Mouse (Mus musculus): ENCODE data around the gene Akr1c19.
"Not testable (repeated sequence)": the region's sequence is repeated elsewhere in the genome, so short reads cannot be mapped to it uniquely, and the experiment has no call there.

Gene Akr1c19

DNA sequence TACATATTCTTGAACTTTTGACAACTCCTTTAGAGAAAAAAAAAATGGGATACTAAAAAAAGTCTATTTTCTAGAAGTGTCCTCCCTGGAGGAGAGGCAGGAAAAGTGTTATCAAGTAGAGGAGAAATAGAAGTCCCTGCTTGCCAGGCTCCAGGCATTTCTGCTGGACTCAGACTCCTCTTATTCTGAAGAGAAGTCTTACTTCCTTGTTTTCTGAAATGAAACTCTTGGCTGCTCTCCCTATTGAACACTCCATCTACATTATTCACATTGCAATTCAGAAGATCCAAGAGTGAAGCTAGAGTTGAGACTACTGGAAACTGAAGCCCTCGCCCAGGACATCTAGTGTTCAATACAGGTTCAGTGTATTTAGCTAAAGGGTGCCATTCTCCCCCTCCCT lies at the start of gene Akr1c19:
Akr1c19 (plus strand) TSS at position 260 of the 400 bp plus-strand sequence.
- DNase-seq: no peak

DNA sequence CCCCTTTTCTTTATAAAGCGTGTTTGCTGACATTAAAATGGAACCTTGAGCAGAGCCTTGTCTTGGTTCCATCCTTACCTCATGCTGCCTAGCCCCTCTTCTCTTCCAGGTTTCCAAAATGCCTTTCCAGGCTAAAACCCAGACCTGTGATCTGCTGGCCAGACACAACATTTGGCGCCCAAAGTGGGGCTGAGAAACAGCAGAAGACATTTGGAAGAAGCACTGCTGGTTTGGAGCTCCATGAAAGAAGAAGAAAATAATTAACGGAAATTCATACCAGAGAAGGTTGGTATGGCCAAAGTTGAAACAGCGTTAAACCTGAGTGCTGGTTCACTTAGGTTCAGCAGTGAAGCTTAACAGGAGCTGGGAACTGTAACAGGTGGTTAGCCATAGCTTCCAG lies 47.2 kb upstream of the Akr1c19 start:
- DNase-seq: not testable (repeated sequence)

DNA sequence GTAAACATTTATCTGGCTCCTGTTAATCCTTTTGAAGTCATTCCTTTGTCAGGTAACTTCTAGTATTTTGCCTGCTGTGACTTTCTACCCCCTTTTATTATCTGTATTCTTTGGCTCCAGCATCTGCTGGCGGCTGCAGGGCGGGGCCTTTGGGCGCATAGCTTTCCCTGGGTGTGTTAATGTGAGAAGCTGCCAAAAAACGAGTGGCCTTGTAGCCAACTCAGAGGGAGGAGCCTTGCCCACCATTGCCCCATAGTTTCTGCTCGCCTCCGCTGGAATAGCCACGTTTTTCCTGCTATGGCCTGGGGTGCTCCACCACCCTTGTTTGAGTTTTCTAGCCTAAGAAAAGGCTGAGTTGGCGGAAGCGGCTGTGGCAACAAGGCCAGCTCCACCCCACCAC lies 45.4 kb upstream of the Akr1c19 start:
- no peak for DNase-seq

DNA sequence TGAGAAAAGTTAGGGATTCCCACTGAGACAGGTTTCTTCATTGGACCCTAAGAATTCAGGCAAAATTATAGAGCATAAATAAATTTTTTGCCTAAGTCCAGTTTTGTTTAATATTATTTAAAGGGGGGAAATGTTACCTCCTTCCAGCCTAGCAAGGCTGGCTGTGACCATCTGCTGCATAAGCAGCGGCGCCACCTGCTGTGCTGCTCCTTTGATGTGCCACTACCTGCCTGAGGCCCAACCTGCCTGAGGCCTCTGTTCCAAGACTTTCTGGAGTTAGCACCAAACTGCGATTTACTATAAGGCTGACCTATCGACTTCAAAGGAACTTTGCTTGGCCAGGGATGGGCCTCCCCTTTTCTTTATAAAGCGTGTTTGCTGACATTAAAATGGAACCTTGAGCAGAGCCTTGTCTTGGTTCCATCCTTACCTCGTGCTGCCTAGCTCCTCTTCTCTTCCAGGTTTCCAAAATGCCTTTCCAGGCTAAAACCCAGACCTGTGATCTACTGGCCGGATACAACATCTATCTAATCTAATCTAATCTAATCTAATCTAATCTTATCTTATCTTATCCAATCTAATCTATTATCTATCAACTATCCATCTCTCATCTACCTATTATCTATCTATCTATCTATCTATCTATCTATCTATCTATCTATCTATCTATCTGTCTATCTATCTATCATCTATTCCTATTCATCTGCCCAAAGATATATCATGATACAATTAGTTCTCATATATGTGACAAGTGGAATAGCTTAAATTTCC lies 41.7 kb upstream of the Akr1c19 start:
- DNase-seq: not testable (repeated sequence)

DNA sequence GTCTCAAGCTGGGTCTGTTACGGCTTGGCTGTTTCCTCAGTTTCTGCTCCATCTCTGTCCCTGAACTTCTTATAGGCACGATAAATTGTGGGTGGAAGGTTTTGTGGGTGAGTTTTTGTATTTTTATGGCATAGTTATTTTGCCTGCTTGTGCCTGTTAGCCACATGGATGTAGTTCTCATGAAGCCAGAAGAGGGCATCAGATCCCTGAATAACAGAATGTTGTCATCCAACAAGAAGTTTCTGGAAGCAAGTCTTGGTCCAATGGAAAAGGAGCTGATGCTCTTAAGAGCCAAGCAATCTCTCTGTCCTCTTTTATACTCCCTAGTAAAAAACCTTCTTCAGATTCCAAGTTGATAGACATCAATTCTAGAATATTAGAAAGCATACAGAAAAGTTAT lies 40.3 kb upstream of the Akr1c19 start:
- DNase-seq: no peak

DNA sequence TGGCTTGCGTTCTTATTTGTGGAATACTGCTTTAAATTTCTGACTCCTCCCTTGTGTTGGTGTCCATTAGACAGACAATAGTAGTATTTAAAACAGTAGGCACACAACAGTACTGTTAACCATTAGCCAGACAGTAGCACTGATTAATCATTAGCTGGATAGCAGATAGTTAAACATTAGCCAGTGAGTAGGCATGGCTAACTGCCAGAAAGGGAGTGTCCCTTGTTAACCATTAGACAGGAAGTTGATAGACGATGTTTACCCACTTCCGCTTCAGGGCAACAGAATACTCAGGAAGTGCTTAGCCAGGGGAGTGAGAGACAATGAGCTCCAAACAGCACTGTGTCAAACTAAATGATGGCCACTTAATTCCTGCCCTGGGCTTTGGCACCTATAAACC lies 37.6 kb upstream of the Akr1c19 start, which contains the start of gene Akr1c13:
Akr1c13 (plus strand) TSS at position 247 of the 400 bp plus-strand sequence.
- DNase-seq: peak in 1 of 2 experiments; percentile 11

DNA sequence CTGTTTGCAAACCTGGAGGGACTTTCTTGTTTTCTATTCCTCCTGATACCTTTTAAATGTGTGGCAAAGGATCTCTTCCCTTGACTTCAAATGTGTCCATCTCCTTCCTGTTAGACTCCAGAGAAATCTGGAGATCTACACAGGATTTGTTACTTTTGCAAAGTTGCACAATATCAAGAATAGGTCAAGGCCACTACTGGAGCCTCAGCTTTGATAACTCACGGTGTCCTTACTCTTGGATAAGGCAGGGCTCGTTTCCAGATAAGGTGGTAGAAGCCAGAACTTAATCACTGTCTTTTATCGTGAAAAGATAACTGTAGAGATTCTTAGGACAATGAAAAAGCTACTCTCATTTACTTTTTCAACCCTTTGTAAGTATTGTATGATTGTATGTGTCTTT lies 36.0 kb upstream of the Akr1c19 start:
- DNase-seq: no peak

DNA sequence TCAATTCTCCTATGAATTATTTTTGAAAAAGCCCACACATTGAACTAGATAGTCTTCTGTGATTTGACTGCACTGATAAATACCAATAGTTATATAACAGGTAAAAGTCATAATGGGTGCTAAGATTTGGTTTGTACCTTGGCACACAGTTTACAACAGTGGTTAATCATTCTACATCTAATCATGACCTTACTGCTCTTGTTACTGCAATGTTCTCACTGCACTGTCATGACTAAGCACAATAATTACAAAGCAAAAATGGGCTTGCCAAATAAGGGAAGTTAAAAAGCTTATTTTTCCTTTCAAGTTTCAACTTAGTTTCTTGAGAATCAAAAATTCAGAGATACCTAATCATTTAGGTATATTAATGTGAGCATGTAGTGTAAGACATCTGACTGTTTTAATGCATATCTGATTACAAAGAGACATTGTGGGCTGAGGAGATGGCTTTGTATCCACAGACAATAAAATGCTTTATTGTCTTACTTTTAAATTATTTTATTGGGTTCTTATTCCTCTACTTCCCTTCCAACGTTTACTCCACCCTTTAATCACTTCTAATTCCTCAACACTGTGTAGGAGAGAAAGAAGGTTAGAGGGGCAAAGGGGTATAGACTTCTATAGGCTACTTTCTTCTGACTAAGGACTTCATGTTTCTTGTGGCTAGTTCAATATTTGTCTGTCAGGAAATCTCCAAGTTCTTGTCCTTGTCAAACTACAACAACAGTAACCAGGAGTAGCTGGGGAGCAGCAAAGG lies 22.2 kb upstream of the Akr1c19 start:
- DNase-seq: no peak

DNA sequence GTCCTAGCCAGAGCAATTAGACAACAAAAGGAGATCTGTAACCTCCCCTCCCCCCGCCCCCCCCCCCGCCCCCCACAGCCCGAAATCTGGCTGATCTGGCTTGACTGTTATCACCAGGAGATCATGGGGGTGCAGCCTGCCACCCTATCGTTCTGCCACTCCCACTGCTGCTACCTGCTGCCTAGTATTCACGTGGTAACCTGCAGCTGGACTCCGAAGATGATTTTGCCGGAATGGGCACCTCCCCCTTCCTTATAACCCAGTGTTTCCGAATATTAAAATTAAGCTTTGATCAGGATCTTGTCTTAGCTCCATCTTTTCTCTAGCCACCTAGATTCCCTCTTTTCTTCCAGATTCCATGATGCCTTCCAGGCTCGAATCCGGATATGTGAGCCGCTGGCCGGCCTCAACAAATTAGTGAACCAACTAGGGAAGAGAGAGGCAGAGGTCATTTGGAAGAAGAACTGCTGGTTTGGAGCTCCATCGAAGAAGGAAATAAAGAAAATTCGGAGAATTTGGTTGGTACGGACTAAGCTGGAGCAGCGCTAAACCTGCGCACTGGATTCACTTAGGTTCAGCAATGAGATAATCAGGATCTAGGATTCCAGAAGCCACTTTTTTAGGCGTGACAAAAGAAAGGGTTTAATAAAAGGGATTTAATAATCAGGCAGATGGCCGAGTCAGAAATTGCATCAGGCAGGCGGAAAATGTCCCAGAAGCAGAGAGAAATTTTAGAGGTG lies 16.8 kb upstream of the Akr1c19 start:
- DNase-seq: no peak

DNA sequence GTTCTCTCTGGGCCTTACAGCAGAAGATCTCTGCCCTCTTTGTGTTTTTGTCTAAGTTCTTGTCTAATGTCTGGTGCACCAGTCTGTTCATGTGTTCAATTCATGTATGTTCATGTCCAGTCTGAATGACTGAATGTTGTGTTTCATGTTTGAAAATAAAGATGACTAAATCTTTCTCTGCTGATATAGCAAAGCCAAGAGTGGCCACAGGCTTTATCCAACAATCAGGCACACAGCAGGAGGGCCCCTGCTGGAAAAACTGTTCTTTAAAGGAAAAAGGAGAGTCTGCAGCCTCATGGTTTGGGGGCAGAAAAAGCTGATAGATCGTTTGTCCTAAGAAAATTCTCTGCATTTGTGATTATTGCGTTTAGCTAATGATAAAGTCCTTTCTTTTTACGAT lies 16.2 kb upstream of the Akr1c19 start:
- DNase-seq: no peak

DNA sequence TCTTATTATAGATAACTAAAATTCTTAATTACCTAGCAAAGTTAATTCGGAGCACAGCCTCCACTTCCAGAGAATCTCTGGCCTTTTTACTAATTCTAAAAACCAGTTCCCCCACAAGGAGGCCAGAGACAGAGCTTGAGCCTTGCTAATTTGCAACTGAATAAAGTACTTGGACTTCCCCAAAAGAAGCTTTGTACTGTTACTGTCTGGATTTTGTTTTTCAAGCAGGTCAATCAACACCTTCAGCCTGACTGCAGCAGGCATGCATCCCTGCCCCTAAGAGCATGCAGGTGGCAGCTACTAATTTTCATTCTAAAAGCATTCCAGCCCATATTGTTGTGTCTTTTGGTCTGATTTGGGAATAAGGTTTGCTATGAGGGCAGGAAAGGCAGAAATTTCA lies 13.0 kb upstream of the Akr1c19 start:
- not testable (repeated sequence) for DNase-seq

DNA sequence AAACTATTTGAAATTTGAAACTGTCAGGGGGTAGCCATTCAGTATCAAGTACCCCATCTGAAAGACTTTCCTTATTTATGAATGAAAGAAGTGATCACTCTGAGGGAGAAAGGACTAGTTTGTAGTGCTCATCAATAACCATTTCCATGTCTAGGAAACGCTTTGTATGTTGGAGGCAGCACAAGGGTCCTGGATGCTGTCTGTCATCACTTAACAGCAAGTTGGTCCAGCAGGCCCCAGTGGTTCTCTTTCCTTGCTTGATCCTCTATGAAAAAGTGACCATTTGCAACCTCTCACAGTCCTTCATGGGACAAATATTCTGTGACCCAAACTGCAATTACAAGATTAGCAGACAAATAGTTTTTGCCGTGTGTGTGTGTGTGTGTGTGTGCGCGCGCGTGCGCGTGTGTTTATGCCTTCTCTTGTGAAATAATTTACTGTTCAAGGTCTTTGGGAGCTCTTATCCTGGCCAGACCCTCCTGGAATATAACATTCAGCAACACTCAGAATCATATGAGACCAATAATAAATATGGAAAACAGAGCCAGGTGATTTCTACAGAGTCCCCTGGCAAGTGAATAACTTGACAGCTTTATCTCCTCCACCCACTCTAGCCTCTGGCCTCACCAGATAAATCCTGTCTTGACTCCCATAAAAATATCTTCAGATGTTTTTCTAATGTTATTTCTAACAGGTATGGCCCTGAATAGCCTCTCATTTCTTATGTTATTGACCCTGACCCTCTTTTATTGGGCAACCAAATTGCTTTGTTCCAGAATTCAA lies 2.5 kb downstream of the Akr1c19 start:
- no peak for DNase-seq

DNA sequence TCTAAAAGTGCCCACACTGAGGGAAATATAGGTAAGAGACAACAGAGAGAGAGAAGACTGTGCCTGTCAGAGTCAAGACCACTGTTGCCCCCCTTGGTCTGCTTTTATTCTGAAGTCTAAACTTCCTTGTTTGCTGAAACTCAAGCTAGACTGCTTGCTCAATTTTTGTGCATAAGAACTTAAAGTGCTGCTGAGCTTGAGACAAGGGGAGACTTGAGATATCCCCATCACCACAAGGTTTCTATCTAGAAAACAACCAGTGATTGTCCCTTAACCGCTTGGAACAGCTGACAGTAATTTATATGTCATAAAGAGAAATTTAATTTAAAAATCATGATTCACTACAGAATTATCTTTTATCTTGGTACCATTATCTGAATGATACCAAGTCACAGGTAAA lies 4.6 kb downstream of the Akr1c19 start:
- no peak for DNase-seq

DNA sequence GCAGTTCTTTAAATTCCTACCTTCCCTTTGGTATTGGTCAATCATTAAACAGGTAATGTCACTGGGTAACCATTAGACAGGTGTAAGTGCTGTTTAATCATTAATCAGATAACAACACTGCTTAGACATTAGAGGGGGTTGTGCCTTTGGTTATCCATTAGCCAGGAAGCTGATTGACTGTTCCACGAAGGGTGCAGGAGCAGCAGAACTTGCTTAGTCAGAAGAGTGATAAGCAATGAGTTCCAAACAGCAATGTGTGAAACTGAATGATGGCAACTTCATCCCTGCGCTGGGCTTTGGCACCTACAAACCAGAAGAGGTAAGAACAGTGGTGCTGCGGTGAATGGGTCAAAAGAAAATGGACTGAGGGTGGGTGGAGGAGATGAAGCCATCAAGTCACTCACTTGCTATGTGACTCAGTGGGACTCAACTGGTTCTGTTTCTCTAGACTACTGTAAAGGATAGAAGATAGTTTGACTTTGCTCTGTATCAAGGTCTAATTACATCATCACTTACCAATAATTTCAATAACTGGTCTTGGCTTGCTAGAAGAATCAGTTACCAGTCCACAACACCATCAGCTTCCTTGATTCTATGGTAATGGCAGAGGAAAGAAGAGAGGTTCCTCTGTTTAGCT lies 5.2 kb downstream of the Akr1c19 start:
- no peak for DNase-seq

DNA sequence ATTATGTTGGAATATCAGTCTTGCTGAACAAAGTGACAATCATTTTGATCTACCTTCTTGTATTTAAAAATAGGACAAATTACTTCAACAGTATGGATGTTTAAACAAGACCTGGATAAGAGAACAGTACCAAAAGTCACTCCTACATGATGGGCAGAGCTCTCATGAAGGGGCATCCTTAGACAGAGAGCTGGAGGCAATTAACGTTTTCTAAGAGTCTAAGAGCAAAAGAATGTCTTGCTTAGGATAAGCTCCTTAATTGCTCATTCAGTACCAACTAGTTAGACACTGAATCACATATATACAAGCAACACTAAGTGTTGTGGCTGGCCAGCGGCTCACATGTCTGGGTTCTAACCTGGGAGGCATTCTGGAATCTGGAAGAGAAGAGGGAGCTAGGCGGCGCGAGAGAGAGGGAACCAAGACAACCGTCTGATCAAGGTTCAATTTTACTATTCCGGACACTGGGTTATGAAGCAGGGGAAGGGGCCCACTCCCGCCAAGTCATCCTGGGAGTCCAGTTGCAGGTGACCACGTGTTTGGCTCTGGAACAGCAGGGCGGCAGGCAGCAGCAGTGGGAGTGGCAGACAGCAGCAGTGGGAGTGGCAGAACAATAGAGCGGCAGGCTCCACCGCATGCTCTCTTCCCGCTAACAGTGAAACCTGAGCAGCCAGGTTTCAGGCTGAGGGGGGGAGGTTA lies 16.5 kb downstream of the Akr1c19 start:
- DNase-seq: no peak

DNA sequence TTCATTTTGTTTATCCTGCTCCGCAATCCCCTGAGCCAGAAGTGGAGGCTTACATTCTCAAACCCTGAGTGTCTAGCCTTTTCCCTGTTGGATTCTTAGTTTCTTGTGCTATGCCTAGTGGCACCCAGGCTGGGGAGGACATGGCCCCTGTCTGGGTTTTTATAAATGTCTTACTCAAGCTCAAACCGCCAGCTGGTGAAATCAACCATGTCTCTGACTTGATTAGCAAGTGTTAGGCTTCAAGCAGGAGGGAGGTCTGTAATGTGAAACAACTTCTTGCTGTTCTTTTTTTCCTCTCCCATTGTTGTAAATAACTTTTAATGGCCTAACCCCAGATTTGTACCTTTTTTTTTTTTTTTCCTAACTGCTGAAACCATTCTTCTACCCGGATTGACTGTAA lies 20.8 kb downstream of the Akr1c19 start:
- DNase-seq: no peak

DNA sequence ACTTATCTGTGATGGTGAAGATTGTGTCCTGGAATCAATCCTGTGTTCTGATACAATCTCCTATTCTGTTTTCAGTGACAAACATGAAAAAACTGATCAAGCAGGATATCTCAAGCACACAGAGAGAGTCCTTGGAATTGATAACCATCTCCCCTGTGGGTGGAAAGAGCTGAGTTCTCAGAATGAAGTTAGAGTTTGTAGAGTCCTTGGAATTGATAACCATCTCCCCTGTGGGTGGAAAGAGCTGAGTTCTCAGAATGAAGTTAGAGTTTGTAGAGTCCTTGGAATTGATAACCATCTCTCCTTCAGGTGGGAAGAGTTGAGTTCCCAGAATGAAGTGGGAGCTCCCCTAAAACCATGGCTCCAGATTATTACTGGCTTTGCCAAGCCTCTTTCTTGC lies 28.4 kb downstream of the Akr1c19 start:
- DNase-seq: not testable (repeated sequence)

DNA sequence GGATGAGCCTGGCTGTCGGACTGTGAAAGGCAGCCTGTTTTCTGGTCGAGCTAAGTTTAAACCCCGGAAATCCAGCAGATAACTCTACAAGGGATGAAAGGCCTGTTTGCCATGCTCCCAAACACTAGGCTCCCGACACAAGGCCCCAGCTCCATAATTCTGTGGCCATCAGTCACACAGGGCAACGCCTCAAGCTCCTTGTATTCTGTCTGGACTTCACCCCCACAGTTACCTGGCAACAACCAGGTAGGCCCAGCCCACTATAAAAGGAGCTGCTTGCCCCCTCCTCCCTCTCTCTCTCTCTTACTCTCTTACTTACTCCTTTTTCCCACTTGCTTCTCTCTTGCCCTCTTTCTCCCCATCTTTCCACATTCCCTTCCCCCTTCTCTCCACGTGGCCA lies 28.8 kb downstream of the Akr1c19 start:
- DNase-seq: no peak

DNA sequence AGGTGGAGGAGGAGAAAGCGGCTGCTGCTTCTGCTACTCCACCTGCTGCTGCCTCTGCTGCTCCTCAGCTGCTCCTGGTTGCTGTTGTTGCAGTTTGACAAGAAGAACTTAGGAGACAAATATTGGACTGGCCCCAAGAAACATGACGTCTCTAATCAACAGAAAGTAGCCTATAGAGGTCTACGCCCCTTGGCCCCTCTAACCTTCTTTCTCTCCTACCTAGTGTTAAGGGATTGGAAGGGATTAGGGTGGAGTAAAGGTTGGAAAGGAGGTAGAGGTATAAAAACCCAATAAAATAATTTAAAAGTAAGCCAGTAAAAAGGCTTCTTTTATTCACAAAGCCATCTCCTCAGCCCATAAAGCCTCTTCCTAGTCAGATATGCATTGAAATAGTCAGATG lies 36.1 kb downstream of the Akr1c19 start:
- DNase-seq: no peak

DNA sequence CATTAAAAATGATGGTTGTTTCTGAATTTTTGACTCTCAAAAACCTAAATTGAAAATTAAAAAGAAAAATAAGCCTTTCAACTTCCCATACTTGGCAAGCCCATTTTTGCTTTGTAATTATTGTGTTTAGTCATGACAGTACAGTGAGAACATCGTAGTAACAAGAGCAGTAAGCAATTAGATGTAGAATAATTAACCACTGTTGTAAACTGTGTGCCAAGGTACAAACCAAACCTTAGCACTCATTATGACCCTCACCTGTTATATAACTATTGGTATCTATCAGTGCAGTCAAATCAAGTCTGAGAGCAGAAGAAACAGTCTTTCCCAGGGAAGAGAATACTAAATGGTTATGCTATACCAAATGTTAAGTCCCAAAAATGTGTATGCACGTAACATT lies 36.5 kb downstream of the Akr1c19 start:
- DNase-seq: no peak

DNA sequence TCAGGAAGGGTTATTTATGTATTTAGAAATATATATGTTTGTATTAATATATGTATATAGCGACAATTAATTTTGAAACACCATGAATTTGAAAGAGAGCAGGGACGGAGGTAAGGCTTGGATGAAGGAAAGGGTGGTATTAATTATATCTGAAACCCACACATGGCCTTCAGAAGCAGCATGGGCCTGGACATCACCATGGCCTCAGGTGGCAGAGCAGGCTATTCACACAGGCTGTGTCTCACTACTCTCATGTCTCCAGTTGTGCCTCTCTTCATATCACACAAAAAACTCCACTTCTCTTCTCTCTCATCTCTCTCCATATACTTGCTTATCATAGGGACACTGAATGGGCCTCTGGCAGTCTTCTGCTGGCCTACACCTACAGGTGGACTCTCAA lies 37.0 kb downstream of the Akr1c19 start:
- not testable (repeated sequence) for DNase-seq

DNA sequence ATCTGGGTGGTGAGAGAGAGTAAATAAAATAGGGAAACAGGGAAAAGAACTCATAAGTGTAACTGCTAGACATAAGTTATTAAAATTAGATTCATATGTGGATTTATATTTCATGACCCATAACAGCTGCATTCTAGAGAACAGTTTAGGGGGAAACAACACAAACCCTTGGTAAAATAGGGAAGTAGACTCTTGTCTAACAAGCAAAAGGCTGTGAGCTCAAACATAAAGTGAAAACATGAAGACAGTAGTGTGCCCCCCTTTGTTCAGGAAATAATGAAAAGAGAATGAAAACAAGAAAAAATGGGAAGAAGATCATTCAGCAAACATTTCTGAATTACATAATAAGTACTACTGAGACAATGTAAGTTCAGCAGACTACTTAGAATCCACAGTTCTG lies 42.4 kb downstream of the Akr1c19 start:
- DNase-seq: no peak
